Mouse (Mus musculus) adrenal gland, postnatal 36 days (tissue): Measurements from ENCODE around the gene Frmd7. TPM values are rescaled to one million over a fixed set of nuclear protein-coding genes. Genes with fewer than 3 reads are reported as not detected.

Experiments
- DNase-seq, 2 experiments: peaks; one replicate each; pipeline ENCODE4 v3.0.0; 2021; ENCODE audit warnings: mixed read lengths in 1 of 2
- total RNA-seq, 2 experiments: library from RNA; stranded (reverse); gene quantifications; 2 replicates each; pipeline ENCODE4 v1.2.3; 2021

Gene Frmd7
- total RNA-seq, 2 experiments from 2014 or later, result not detected

DNA sequence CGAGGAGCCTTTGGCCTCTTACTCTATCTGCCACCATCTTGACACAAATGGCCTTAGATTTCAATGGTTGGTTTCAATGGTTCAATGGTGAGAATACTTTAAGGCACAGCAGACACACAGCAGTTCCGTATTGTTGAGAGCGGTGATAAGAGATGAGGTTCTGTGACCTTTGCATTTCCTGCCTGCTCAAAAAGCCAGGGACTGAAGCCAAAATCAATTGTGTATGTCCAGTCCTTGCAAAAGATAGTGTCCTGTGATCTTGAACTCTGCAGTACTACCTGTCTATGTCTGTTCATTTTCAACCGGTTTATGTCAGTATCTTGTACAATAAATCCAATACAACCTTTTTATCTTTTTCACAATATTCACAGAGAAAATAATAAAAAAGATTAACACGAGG, 77.8 kb downstream of the Frmd7 start:
- DNase-seq, result no peak

DNA sequence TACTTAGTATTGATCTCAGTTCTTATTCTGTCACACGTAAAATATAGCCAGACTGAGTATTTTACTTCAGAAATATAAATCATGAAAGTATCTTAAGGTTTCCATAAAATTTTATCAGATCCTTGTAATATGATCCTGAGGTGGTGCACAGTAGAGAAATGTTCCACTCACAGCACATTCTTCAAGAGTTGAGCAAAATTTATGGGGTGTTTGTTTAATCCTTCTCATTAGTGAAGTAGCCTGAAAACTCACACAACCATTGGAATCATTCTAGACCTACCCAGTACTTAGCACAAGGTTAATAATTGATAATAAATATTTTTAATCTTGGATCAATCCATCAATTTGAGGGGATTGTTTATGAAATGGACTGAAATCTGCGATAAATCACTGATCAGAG, 78.7 kb downstream of the Frmd7 start:
- DNase-seq, result no peak

DNA sequence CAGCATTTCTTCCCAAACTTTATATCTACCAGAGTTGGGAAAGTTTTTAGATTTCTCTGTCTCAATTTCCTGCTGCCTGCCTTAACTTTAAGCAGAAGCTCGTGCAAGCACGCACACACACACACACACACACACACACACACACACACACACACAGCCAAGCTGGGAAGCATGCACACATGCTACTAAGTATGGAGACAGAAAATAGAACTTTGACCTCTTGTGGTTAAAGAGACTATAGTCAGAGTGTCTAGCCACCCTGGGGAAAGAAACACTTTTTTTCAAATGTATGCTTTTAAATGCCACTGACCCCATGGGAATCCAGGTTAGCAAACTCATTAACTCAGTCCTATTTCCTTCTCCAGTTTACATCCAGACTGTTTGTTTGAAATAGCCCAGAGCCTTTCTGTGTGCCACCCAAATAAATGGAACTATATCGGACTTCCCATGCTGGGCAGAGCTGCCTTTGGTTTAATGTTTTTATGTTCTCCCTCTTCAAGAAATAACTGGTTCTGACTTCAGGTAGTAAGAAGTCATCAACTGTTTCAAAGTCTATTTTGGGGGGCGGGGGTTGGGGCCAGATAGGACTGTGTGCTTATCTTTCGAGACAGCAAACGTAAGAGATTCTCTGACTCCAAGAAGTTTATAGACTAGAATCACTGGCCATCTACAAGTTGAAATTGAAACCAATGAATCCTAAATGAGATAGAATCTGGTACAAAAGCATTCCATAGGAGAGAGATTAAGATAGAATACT, 91.9 kb downstream of the Frmd7 start:
- DNase-seq, result no peak

Other genes with a start within 250 kb of the Frmd7 start
- gene Stk26, start 101.7 kb downstream of the Frmd7 start, total RNA-seq, result 1 to 10 TPM; 2.4 to 2.8 TPM
- gene Rap2c, start 75.3 kb upstream of the Frmd7 start, total RNA-seq, result 10 to 100 TPM; 27.0 to 28.5 TPM